Mouse (Mus musculus) adrenal gland, adult 2 months (tissue): Measurements from ENCODE around the gene Hrh1. TPM values are rescaled to one million over a fixed set of nuclear protein-coding genes. Genes with fewer than 3 reads are reported as not detected.
A peak's percentile ranks its signal among the peaks of the same experiment; 100 is the strongest.

Source experiments
- DNase-seq: peaks from one replicate; pipeline ENCODE4 v3.0.0; 2021
- polyA plus RNA-seq: library from polyadenylated mRNA; depleted of rRNA; stranded (reverse); fragments of >200 nt; gene quantifications from 2 replicates; pipeline ENCODE4 v1.2.3, GENCODE M21; 2012
- total RNA-seq, 2 experiments: library from RNA; stranded (reverse); gene quantifications; 2 replicates each; pipeline ENCODE4 v1.2.3; 2021

The Hrh1 gene
- total and polyA plus RNA-seq, 3 experiments: 0.63 to 1.7 (median 1.2) TPM

- no peak for DNase-seq
Observed at GRCm38 (mm10) chr6:114406634-114407033, 8.9 kb downstream of the Hrh1 start.

DNA sequence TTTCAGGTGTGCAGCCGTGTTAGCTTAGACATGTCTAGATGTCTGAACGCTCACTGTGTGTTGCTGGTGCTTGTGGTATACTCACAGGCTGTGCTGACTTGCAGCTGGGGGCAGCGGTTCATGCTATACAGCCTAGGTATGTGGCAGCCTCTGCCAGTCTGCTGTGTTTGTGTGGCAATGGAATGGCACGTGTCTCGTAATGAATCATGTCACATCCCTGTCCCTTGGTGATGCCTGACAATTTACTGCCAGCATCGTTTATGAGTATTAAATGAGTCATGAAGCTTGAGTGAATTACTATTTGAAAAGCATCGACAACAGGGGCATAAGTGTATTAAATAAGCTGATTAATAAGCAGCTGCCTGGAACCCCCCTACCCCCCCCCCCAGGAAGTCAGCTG lies 9.3 kb downstream of the Hrh1 start:
- DNase-seq: peak; percentile 19

DNA sequence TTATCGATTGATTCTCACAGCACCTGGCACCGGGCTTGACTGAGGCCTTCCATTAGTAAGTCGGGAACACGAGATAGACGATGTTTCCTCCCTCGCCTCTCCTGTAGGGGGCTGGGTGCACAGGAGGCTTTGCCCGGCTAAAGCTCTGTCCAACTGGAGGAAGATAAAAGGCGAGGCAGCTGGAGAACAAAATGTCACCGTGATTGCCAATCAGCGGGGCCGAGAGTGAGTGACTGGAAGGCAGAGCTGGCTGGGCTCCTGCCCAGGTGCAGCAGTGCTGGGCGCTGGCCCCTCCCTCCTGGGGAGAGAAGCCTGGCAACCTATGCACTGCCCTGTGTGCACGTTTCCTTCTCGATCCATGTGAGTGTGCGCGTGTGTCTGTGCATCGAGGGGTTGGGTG lies 10.5 kb downstream of the Hrh1 start:
- DNase-seq: peak; percentile 24

- no peak for DNase-seq
Observed at GRCm38 (mm10) chr6:114411913-114412312, 14.2 kb downstream of the Hrh1 start.

GRCm38 (mm10) chr6:114414510-114414909 lies 16.8 kb downstream of the Hrh1 start:
- DNase-seq: no peak

GRCm38 (mm10) chr6:114418037-114418436 lies 20.3 kb downstream of the Hrh1 start:
- peak; percentile 88 for DNase-seq

- DNase-seq: no peak
Observed at GRCm38 (mm10) chr6:114421061-114421460, 23.3 kb downstream of the Hrh1 start.

DNA sequence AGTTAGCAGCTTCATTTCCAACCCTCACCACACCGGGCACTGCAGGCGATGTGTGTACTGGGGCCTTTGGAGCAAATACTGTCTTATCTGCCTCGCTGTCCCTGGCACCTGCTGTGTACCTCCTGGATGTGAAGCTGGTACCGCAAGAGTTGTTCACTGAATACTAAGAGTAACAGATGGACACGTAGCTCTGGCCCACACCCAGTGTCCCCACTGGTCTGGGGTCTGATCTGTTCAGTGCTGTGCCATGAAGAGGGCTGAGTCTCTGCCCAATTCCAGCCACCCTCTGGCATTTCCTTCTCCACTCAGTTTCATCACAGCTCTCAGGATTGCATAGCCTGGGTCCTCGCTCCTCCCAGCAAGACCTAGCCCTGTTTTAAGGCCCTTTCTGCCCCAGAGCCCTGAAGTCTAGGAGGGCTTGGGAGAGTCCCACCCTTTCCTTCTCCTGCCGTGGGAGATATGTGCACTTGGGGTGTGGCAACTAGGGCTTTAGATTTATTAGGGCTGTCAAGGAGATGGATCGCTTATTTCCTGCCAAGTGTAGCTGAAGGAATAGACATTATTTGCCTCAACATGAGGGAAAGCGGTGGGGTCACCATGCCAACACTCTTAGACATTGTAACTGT lies 25.4 kb downstream of the Hrh1 start:
- DNase-seq: no peak

- DNase-seq: no peak
Observed at GRCm38 (mm10) chr6:114425343-114425742, 27.6 kb downstream of the Hrh1 start.

GRCm38 (mm10) chr6:114427641-114428040 lies 29.9 kb downstream of the Hrh1 start:
- DNase-seq: no peak

DNA sequence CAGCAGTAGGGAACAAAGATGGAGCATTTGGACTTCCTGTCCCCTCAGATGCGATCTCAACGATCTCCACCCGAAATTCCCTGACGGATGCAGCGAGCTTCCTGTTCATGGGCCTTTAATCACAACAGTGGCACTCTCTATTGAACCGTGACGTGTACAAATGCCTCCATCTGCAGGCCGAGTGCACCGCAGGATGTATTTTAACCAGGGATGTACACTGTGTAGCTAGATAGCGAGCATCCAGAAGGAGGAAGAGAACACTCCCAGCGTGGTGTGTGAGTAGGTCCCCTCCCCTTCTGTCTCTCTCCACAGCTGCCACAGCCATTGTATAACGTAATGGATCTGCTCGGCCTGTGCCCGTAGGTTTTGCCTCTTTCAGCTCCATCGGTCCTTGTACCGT lies 31.1 kb downstream of the Hrh1 start:
- DNase-seq: peak; percentile 10

DNA sequence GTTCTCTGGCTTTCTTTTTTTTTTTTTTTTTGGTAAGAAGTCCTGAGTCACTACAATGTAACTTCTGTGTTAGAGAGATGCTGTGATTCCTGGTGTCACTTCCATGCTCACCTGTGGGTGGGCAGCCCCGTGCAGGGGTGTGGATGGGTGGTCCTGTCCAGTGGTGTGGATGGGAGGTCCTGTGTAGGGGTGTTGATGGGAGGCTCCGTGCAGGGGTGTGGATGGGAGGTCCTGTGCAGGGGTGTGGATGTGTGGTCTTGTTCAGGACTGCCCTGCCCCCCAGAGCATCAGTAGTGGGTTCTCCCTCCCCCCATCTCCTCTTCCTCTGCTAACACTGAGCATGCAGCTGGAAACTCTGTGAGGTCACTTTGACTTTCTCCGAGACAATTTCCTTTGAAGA lies 34.9 kb downstream of the Hrh1 start:
- no peak for DNase-seq

DNA sequence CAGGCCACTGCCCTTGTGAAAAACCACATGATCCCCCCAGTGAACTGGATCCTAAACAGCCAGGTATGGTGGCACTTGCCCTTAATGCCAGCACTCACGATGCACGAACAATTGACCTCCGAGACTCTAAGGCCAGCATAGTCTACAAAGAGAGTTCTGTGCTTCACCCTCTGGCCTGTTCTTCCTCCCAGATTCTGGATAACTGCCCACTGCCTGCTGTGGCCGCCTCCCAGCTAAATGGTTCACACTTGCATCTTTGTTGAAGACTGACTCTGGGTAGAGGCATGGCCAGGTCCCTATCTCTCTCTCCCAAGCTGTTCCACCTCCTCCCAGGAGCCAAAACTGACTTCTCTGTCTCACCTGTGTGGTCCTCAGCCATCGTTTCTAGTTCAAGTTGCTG lies 36.8 kb downstream of the Hrh1 start:
- no peak for DNase-seq

- DNase-seq: no peak
Observed at GRCm38 (mm10) chr6:114440302-114440701, 42.6 kb downstream of the Hrh1 start.

- DNase-seq: no peak
Observed at GRCm38 (mm10) chr6:114440788-114441453, 43.2 kb downstream of the Hrh1 start.

GRCm38 (mm10) chr6:114444247-114444844 lies 46.6 kb downstream of the Hrh1 start:
- no peak for DNase-seq

GRCm38 (mm10) chr6:114444976-114445375 lies 47.2 kb downstream of the Hrh1 start:
- DNase-seq: no peak

GRCm38 (mm10) chr6:114448888-114449287 lies 51.2 kb downstream of the Hrh1 start:
- peak; percentile 28 for DNase-seq

DNA sequence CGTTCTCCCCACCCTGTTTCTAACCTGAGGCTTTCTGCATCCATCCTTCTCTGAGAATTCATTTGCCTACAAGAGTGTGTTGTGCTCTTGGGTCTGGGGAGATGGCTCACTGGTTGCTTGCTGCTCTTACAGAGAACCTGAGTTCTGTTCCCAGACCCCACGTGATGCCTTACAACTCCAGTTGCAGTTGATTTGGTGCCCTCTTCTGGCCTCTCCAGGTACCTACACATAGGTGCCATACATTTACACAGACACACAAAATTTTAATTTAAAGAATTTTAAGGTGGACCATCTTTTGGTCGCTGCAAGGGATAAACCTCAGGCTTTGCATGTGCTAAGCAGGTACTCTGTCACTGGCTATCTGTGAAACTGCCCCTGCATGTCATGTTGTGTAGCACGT lies 57.5 kb downstream of the Hrh1 start:
- DNase-seq: no peak

GRCm38 (mm10) chr6:114456255-114457042 lies 58.7 kb downstream of the Hrh1 start:
- no peak for DNase-seq

DNA sequence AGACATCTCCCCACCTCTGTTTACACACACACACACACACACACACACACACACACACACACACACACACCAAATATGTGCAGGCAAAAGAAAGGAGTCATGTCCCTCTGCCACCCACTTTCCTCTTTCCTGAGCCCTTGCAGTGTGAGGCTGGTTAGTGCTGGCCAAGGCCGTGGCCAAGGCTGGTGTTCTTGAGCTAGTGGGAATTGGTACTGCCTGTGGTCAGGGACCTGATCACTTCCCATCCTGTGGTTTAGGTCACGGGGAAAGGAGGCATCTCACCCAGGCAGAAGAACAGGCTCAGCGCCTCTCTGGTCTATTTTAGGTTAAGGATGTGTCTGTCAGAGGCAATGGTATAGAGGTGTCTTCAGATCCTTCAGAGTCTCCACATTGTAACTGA lies 59.6 kb downstream of the Hrh1 start:
- DNase-seq: peak; percentile 63

GRCm38 (mm10) chr6:114458191-114458590 lies 60.5 kb downstream of the Hrh1 start:
- DNase-seq: peak; percentile 68

- DNase-seq: no peak
Observed at GRCm38 (mm10) chr6:114459969-114460368, 62.2 kb downstream of the Hrh1 start.
